Mouse (Mus musculus): ENCODE measurements around the gene Hexim2. TPM values are rescaled to one million over a fixed set of nuclear protein-coding genes. Genes with fewer than 3 reads are reported as not detected.
A peak's percentile ranks its signal among the peaks of the same experiment; 100 is the strongest.

The Hexim2 gene
- total and polyA plus RNA-seq, 2 experiments from 2014 or later: 40.5 to 46.3 TPM

DNA sequence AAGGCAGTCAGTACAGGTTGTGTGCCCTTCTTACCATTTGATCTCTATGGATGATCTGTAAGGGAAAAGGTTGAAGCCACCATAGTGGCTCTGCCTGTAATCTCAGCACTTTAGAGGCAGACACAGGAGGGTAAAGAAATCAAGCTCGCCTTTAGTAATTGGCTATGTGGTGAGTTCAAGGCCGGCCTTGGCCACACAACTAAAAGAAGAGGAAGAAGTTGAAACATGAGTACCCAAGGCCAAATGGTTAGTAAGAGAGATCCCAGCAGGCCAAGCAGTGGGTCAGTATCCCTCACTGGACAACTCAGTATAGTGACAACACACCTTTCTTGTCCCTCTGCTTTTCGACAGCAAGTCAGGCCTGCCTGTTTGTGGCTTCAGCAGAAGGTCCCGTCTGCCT lies 17.5 kb downstream of the Hexim2 start:
- Histone ChIP-seq H3K9ac (replicated peaks; ENCODE audit: low read length, poor library complexity, severe bottlenecking) (no peak overlapping the region), H3K4me1 (ENCODE audit: insufficient read depth, low read length) (no peaks in the 10 kb centered on the region), H3K27me3 (ENCODE audit: insufficient read depth, low read length) (no peaks in the 10 kb centered on the region), H3K4me3 (ENCODE audit: low read depth, low read length) (no peak overlapping the region), H3K27ac (ENCODE audit: low read depth, low read length) (no peak overlapping the region), H3K9me3 (ENCODE audit: low read length) (no peaks in the 10 kb centered on the region), H3K36me3 (ENCODE audit: insufficient read depth, low read length) (no peaks in the 10 kb centered on the region), H3K4me2 (ENCODE audit: low read depth, low read length, poor library complexity, severe bottlenecking) (no peak overlapping the region)
- WGBS: 96% methylated on average over 4 of the region's 4 CpGs
- DNase-seq (ENCODE audit: low spot score) (no peak), ATAC-seq (ENCODE audit: low FRiP score) (no peak)
- TF ChIP-seq CTCF (IDR thresholded peaks at IDR 0.05): no peak

DNA sequence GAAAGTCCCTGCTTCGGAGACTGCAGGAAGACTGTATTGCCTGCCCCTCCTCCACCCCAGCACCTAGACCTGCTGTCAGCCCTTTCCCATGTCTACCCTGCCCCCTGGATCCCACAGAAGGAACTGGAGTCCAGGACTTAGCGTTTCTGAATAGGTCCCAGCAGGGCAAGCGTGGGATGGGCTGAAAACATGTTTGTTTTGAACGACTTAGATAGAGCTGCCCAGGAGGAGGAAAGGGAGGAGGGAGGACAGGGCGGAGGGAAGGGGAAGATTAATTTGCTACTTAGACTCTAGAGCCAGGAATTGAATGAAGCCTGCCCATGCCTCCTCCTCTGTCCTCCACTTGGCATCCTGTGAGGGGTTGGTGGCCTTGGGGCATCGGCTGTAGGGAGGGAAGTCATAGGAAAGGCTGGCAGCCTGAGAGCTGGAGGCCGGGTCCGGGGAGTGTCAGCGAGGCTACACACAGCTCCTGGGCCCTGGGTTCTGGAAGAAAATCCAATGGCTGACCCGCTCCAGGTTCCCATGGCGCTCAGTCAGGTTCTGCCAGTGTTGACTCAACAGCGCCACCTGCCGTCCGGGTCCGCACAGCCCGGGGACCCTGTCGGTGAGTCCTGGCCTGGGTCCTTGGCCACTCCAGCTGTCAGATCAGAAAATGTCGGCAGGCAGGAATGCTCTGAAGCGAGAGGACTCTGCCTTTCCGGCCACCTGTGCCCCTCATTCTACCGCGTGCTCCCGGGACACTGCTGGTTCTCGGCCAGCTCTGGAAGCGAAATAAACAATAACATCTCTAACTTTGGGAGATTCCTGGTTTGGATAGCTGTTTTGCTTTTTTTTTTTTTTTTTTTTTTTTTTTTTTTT lies 26.6 kb downstream of the Hexim2 start:
- no peak overlapping the region for H3K9ac ChIP-seq (replicated peaks; ENCODE audit: low read length, poor library complexity, severe bottlenecking)

DNA sequence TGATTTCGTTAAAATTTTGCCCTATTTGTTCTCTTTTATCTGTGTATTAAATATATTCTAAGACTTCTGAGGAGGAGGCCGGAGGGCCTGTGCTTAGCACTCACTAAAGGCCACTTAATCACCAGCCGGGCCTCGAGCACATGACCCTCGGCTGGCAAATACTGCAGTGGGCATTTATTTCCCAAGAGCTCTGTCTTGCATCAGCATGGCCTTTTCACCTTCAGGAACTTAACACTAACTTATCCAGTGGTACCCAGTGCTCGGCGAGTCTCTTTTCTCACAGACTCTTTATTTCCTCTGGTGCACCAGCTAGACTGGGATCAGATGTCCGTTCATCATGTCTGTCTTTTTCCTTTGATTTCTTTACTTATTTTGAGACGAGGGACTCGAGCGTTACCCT lies 28.5 kb downstream of the Hexim2 start:
- Histone ChIP-seq H3K27me3 (ENCODE audit: insufficient read depth, low read length) (no peaks in the 10 kb centered on the region), H3K9ac (replicated peaks; ENCODE audit: low read length, poor library complexity, severe bottlenecking) (no peak overlapping the region), H3K9me3 (ENCODE audit: low read length) (no peaks in the 10 kb centered on the region), H3K36me3 (ENCODE audit: insufficient read depth, low read length) (no peaks in the 10 kb centered on the region), H3K4me3 (ENCODE audit: low read depth, low read length) (no peak overlapping the region), H3K4me2 (ENCODE audit: low read depth, low read length, poor library complexity, severe bottlenecking) (no peak overlapping the region), H3K4me1 (ENCODE audit: insufficient read depth, low read length) (no peaks in the 10 kb centered on the region), H3K27ac (ENCODE audit: low read depth, low read length) (no peak overlapping the region)
- DNase-seq (ENCODE audit: low spot score) (no peak), ATAC-seq (ENCODE audit: low FRiP score) (no peak)
- TF ChIP-seq CTCF (IDR thresholded peaks at IDR 0.05): no peak
- WGBS: 92% methylated on average over 11 of the region's 11 CpGs

More for the DNA sequence above, 26.6 kb downstream of the Hexim2 start:
- no peak overlapping the region for H3K4me3 ChIP-seq (ENCODE audit: low read depth, low read length)
- no peaks in the 10 kb centered on the region for H3K9me3 ChIP-seq (ENCODE audit: low read length)
- WGBS: 2% methylated on average over 25 of the region's 25 CpGs
- TF ChIP-seq CTCF (IDR thresholded peaks at IDR 0.05): peak; percentile 88
- no peaks in the 10 kb centered on the region for H3K27me3 ChIP-seq (ENCODE audit: insufficient read depth, low read length)
- no peak overlapping the region for H3K27ac ChIP-seq (ENCODE audit: low read depth, low read length)
- ATAC-seq (ENCODE audit: low FRiP score) (peak; percentile 89), DNase-seq (ENCODE audit: low spot score) (peak; percentile 89)
- H3K4me1 ChIP-seq (ENCODE audit: insufficient read depth, low read length): no peaks in the 10 kb centered on the region
- peak overlapping the region; percentile 15 for H3K4me2 ChIP-seq (ENCODE audit: low read depth, low read length, poor library complexity, severe bottlenecking)
- no peaks in the 10 kb centered on the region for H3K36me3 ChIP-seq (ENCODE audit: insufficient read depth, low read length)

DNA sequence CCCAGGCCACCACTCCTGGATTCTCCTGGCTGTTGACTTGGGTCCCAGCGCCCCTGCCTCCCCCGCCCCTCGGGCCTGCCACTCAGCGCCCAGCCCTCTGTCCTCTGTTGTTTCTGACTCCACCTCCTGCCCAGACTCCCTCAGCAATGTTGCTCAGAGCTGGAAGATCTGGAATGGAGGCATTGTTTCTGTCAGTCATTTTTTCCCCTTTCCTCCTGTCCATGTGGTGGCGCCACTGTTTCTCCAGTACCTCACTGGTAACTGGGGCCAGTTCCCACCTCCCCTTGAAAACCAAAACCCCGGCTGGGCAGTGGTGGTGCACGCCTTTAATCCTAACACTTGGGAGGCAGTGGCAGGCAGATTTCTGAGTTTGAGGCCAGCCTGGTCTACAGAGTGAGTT lies 29.2 kb downstream of the Hexim2 start:
- Histone ChIP-seq H3K36me3 (ENCODE audit: insufficient read depth, low read length) (no peaks in the 10 kb centered on the region), H3K9ac (replicated peaks; ENCODE audit: low read length, poor library complexity, severe bottlenecking) (no peak overlapping the region), H3K27ac (ENCODE audit: low read depth, low read length) (no peak overlapping the region), H3K4me1 (ENCODE audit: insufficient read depth, low read length) (no peaks in the 10 kb centered on the region), H3K4me3 (ENCODE audit: low read depth, low read length) (no peak overlapping the region), H3K4me2 (ENCODE audit: low read depth, low read length, poor library complexity, severe bottlenecking) (no peak overlapping the region), H3K27me3 (ENCODE audit: insufficient read depth, low read length) (no peaks in the 10 kb centered on the region), H3K9me3 (ENCODE audit: low read length) (no peaks in the 10 kb centered on the region)
- no peak; the same call in 1 of the 2 replicates for TF ChIP-seq CTCF (IDR thresholded peaks at IDR 0.05)
- WGBS: 81% methylated on average over 6 of the region's 7 CpGs
- DNase-seq (ENCODE audit: low spot score) (no peak), ATAC-seq (ENCODE audit: low FRiP score) (no peak)

DNA sequence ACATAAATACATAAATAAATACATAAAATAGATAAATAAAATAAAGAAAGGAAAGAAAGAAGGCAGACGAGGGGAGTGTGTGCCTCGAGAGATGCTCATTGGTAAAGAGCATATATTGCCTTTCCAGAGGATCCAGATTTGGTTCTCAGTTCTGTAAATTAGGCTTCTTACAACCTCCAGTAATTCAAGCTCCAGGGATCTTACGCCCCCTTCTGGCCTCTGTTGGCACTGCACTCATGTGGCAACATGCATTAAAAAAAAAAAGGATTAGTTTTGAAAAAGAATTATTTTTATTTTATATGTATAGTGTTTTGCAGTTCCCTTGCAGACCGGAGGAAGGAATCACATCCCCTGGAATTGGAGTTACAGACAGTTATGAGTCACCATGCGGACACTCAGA lies 29.9 kb downstream of the Hexim2 start:
- Histone ChIP-seq H3K4me1 (ENCODE audit: insufficient read depth, low read length) (no peaks in the 10 kb centered on the region), H3K27ac (ENCODE audit: low read depth, low read length) (no peak overlapping the region), H3K27me3 (ENCODE audit: insufficient read depth, low read length) (no peaks in the 10 kb centered on the region), H3K36me3 (ENCODE audit: insufficient read depth, low read length) (no peaks in the 10 kb centered on the region), H3K9ac (replicated peaks; ENCODE audit: low read length, poor library complexity, severe bottlenecking) (no peak overlapping the region), H3K4me3 (ENCODE audit: low read depth, low read length) (no peak overlapping the region), H3K9me3 (ENCODE audit: low read length) (no peaks in the 10 kb centered on the region), H3K4me2 (ENCODE audit: low read depth, low read length, poor library complexity, severe bottlenecking) (no peak overlapping the region)
- no peak for ATAC-seq (ENCODE audit: low FRiP score)
- WGBS: 94% methylated on average over 5 of the region's 5 CpGs
- peak; percentile 55 for TF ChIP-seq CTCF (IDR thresholded peaks at IDR 0.05)
- DNase-seq (ENCODE audit: low spot score): no peak

DNA sequence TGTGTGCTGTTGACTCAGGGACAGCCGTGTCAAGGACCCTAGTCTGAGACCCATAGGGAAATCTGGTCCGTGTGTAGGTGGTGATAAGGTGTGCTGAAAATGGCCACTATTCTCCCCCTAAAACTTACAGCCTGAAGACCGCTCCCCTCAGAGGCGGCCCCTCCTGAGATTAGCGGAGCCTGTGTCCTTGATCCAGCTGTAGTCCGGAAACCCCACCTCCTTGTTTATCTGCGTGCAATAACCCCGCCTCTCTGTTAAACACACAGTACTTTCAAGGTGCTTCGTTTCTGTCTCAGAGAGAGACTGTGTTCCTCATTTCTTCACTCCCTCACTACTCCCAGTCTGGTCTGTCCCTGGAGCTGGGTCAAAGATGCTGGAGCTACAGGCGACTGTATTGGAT lies 32.2 kb downstream of the Hexim2 start:
- no peak for DNase-seq (ENCODE audit: low spot score)
- H3K4me1 ChIP-seq (ENCODE audit: insufficient read depth, low read length): peaks cover 5% of the 10 kb centered on the region; the same call in 1 of the 2 replicates
- no peaks in the 10 kb centered on the region for H3K36me3 ChIP-seq (ENCODE audit: insufficient read depth, low read length)
- no peak overlapping the region for H3K4me2 ChIP-seq (ENCODE audit: low read depth, low read length, poor library complexity, severe bottlenecking)
- H3K27me3 ChIP-seq (ENCODE audit: insufficient read depth, low read length): no peaks in the 10 kb centered on the region
- no peak overlapping the region for H3K9ac ChIP-seq (replicated peaks; ENCODE audit: low read length, poor library complexity, severe bottlenecking)
- no peak overlapping the region for H3K27ac ChIP-seq (ENCODE audit: low read depth, low read length)
- no peak overlapping the region for H3K4me3 ChIP-seq (ENCODE audit: low read depth, low read length)
- no peak for TF ChIP-seq CTCF (IDR thresholded peaks at IDR 0.05)
- no peaks in the 10 kb centered on the region for H3K9me3 ChIP-seq (ENCODE audit: low read length)
- ATAC-seq (ENCODE audit: low FRiP score): no peak
- WGBS: 32% methylated on average over 10 of the region's 10 CpGs

All from midbrain, postnatal 0 days (tissue).